Mouse (Mus musculus): ENCODE measurements around the gene Kcnn4.
A peak's percentile ranks its signal among the peaks of the same experiment; 100 is the strongest.

Kcnn4 gene

DNA sequence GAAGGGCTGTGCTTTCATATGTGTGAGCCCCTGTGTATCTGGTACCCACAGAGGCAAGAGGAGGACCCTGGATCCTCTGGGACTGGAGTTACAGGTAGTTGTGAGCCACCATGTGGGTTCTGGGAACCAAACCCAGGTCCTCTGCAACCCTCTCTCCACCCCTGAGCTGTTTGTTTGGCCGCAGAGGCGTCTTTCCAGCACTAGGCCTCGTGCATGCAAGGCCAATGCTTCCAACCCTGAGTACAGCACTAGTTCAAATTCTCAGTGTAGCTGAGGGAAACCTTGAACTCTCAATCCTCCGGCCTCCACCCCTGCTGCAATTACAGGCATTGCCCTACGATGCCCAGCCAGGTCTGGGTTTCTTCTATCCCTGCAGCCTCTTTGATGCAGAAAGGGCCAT, 58.7 kb downstream of the Kcnn4 start:
- no peak for DNase-seq

DNA sequence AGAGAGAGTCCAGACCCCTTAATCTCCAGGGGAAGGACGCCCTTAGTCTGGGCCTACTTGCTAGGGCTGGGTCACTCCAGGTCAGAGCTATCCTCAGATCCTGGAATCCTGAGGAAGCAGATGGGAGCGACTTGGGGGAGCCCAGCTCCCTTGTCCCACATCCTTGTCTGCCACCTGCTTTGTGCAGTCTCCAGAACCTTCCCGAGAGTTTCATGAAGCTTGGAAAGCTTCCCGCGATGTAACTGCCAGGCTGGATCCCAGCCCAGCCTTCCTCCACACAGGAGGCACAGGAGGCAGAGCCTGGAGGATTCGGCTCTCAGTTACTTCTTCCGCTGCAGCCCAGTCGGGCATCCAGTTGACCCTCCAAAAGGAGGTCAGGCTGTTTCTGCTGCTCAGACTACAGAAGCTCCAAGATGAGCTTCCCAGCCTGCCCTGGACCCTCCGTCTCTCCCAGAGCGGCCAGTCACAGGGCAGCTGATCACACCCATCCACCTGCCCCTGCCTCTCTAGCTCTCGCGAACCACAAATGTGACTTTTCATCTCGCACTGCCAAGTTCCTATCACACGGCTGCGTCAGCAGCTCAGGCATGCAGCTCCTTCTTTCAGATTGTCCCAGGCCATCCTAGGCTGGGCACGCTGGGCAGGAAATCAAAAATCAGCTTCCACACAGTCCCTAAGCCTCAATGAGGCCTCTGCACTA, 59.5 kb downstream of the Kcnn4 start:
- peak; percentile 88 for DNase-seq

DNA sequence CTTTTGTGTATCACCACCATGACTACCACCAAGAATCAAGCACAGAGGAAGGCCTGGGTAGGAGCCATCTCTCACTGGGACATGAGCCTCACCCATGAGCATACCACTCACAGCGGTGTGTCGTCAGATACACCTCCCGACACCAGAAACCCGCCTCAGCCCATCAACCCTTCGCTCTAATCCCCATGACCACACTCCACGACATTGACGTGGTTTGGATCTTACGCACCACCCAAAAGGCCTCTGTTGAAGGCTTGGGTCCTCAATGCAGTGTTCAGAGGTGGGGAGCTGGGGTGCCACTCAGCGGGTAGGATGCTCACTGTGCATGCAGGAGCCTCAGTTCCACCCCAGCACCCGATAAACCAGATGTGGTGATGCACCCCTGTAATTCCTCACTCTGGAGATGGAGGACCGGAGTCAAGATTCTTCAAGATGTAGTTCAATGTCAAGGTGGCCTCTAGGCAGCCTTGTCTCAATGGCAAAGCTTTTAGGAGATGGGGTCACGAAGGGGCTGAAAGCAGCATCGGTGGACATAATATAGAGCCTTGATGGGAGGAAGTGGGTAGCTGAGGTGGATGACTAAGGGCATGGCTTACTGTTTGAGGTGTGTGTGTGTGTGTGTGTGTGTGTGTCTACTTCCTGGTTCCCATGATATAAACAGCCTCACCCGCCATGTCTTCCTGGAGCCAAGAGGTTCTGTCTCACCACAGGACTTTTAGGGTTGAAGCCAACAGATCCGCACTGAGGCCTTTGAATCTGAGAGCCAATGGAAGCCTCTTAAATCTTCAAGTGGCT, 60.7 kb downstream of the Kcnn4 start:
- no peak for DNase-seq

DNA sequence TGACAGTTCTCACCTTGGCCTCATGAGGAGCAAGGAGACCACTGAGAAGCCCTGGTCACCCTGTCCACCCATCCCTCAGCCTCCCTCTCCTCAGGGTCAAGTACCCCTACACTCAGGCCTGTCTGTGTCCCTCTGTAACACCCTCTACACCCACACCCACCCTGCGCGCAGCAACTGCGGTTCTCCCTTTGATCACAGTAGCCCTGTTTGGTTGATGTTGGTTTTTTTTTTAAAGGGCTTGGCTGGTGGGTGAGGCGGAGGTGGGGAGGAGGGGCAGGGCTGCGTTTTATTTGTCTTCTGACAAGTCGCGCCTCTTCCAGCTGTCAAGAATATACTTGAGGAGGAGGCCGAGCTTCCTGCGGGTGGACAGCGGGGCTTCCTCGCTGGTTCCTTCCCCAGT, 61.6 kb downstream of the Kcnn4 start:
- DNase-seq: no peak

DNA sequence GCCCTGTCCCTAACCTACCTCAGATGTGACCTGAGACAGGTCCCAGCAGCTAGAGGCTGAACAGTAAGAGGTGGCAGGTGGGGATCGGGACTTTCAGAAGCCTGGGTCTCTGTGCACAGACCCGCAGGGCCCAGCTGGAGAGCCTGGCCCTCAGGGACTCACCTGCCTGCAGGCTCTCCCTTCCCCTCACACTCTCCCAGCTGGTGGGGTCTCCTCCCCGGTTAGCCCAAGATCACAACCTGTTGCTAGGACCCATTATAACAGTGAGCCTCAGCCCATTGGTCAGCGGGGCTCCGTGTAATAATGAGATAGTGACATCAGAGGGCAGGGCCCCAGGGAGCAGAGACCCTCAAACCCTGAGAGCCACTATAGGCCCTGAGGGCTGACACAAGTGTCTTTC, 65.2 kb downstream of the Kcnn4 start:
- no peak for DNase-seq

Measured in right cerebral cortex, postnatal 25 days (tissue).